Mouse (Mus musculus) cerebellum, adult 2 months (tissue): ENCODE data around the gene Tmem206.

Source experiments
- CTCF ChIP-seq: fragments of 200-500 bp; IDR thresholded peaks from 2 replicates; pipeline ENCODE4 v1.5.1; 2011; ENCODE audit warnings: low read depth, mild to moderate bottlenecking, control low read depth, low read length, moderate library complexity, borderline replicate concordance; ENCODE audit not compliant: insufficient read depth
- POLR2A ChIP-seq: fragments of 200-500 bp; IDR thresholded peaks from 2 replicates; pipeline ENCODE4 v1.6.1; 2011; ENCODE audit warnings: low read length, control low read depth, borderline replicate concordance; ENCODE audit not compliant: insufficient read depth

- TF ChIP-seq CTCF (no peak), POLR2A (no peak)
Measured at GRCm38 (mm10) chr1:191349486-191350037, 23.9 kb downstream of the Tmem206 start.
